Mouse (Mus musculus): Measurements from ENCODE around the gene Gm5767.
A peak's percentile ranks its signal among the peaks of the same experiment; 100 is the strongest.

Gm5767 gene

GRCm38 (mm10) chr16:8670041-8671035, 10.2 kb upstream of the Gm5767 start:
- DNase-seq, result no peak

DNA sequence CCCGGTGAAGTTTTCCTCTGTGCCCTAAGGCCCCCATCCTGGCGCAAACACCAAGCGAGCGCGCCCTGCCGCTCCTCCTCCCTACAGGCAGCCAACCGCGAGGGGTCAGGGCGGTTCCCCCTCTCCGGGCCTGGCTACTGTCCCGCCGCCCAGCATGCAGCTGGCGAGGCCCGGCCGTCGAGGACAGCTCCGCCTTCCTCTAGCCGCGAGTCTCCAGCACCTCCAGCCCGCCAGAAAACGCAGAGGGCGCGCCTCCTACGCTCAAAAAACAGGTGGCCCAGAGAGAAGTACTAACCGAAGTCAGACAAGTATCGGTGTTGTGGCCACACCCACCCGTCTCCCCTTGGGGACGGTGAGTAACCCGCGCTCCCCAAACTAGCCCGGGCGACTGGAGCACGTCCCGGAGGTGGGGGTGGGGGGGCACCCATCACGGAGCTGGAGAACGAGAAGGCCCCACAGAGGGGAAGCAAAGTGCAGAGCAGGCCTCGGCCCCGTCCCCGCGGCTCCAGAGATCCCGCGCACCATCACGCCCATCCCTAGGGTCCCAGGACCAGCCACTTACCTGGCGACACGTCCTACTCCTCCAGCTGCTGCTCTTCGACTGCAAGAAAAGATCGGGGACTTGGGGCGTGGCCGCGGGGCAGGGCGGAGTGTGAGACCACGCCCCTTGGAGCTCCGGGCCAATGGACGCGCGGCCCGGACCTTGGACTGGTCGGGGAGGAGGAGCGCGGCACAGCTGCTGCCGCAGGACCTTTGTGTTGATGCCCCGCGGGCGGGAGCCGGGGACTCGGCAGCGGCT, 8.8 kb upstream of the Gm5767 start, which contains the start of gene Carhsp1:
Carhsp1 (minus strand) TSS at position 605 of the 799 bp plus-strand sequence.
- peak; percentile 97 to 98 for DNase-seq

- DNase-seq, result no peak
Observed at GRCm38 (mm10) chr16:8672350-8672687, 8.3 kb upstream of the Gm5767 start.

GRCm38 (mm10) chr16:8672811-8673210, 7.8 kb upstream of the Gm5767 start:
- DNase-seq, result peak in 1 of 2 experiments; percentile 50

DNA sequence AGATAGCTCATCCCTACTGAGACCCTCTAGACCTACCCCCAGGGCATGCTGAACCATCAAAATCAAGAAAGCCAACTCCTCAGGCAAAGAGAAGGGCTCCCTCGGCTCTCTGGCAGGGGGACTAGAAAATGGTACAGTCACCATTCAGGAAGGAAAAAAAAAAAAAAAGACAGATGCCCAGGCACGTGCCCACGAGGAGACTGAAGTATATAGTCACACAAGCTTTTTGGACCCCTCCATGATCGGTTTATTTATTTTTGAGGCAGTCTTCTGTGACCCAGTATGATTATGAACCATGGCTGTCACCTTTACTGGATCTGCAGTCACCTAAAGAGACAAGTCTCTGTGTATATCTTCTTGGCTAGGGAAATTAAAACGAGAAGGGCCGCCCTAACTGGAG, 7.2 kb upstream of the Gm5767 start:
- DNase-seq, result no peak

DNA sequence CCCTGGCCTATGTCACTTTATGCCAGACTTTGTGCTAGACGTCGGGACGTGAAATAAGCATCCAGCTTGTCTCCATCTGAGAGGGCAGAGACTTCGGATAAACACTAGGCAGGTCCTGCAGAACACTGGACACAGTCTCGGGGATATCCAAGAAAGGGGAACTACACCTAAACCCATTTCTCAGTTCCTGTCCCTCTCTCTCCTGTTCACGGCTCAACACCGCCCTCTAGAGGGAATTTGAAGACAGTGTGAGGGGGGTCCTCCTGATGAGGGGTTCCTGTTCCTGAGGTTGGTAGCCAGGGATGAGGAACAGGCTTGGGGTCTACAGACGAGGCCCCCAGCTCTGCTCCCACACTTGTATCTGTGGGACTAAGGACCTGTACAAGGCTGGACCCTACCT, 6.4 kb upstream of the Gm5767 start:
- peak; percentile 47 to 54 for DNase-seq

DNA sequence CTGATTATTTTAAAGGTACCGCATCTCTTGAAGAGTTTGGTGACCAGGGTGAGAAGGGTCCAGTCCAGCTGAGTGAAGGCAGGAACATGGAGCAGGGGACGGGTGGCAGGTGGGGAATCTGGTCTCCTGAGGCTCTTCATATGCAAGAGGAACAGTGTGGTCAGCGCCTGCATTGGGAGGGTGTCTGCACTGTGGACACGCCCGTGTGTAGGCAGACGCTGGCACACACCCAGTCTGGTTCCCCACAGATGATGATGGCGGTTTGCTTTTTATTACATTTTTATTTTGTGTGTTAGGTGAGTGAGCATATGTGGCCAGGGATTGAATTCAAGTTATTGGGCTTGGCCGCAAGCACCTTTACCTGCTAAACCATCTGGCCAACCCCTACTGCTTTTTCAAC, 5.0 kb upstream of the Gm5767 start:
- no peak for DNase-seq

DNA sequence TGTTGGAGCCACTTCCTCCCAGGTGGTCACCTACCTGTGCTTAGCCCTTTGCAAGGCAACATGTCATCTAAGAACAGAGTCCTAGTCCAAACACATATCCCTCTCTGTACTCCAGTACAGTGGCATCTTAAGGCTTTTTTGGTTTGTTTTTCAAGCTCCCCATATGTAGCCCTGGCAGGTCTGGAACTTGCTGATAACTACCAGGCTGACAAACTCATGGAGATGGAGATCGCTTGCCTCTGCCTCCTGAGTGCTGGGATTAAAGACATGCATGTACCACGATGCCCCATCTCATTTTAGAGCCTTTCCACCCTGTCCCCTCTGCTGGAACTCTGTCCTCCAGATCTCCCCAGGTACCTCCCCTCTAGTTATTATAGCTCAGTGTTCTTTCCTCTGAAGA, 4.3 kb upstream of the Gm5767 start:
- no peak for DNase-seq

DNA sequence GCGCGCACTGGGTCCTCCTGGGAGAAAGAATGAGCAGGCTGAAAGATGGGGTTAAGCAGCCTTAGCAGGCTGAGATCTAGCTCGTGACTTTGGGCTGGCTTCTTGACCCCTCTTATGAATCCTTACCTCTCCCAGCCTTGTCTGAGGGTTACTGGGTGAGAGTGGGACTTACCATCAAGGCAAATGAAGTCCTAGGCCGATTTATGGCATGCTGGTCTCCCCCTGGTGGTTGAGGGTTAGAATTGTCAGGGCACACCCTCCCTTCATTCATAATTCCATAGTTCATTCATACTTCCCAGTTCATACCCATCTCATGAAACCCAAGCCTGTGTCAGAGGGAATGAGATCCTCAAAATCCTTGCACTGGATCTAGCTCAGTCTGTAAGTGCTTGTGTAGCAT, 3.8 kb upstream of the Gm5767 start:
- peak in 1 of 2 experiments; percentile 33 for DNase-seq

DNA sequence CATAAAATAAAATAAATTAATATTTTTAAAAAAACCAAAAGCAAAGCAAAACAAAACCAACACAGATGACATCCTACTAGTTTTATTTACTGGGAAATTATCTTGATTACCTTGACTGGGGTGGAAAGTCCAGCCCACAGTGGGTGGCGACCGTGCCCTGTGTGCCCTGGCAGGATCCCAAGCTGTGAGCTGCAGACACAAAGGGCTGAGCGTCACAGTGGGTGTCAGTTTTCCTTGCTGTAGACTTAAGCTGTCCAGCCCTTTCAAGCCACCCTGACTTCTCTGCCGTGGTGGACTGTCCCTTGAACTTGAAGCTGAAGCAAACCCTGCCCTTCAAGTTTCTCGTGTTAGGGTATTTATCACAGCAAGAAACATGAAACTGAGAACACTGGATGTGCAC, 2.5 kb upstream of the Gm5767 start:
- DNase-seq, result peak; percentile 63 to 69

DNA sequence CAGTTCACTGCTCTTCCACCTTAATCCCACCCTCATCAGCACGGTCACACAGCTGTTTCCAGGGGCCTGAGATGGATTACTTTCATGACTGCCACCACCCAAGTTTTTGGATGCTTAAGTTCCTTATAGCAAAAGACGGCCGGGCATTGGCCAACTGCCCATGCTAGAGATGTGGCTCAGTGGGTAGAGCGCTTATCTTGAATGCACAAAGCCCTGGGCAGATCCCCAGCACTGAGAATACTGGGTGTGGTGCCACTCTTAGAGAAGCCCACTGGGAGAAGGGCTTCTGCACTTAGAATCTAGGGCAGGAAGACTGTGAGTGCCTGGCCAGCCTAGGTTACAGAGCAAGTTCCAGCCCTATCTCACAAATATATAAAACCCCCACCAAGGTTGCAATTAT, 1.9 kb upstream of the Gm5767 start:
- DNase-seq, result no peak

DNA sequence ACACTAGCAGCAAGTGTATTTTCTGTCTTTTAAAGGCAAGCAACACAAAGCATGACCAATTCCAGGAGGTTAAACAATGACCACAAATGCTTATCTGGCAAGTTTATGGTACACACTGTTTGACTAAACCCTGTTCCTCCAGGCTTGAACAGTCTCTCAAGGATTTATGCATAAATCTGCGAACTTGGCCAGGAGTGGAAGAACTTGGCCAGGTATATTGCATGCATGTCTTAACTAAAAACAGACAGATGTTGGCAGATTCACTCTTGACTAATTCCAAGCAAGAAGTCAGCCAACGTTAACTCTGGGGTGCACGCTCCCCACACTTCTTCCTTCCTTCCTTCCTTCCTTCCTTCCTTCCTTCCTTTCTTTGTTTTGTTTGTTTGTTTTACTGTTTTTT, 790 bp upstream of the Gm5767 start:
- no peak for DNase-seq

- peak; percentile 51 to 61 for DNase-seq
Observed at GRCm38 (mm10) chr16:8685087-8685486, 4.5 kb downstream of the Gm5767 start.

DNA sequence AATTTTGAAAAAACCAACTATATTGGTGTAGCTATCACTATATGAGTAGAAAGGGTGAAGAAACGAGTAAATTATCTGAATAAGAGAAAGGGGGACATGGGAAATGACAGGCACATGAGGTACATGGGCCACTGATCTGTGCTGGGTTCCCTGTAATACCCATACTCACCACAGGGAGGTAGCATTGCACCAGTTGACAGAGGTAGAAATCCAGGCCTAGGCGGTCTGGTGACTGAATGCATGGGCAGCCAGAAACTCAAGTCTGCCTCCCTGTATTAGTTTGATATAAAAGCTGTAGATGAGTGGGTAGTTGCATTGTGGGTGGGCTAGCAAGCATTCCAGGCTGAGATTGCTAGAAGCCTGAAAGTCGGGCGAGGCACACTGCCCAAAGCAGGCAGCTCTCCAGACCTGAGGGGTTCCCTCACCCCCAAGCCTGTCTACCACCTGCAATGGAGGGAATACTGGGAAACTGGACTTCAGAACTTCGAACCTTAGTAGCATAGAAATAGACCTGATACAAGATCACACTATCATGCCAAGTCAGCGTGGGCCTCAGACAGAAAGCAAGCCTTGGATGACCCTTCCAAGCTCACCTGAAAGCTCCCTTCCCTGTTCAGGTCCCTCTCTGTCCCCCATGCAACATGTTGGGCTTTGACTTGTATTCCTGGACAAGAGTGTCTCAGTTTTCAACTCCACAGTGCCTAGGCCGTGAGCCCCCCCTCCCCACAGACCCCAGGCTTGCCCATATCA, 5.7 kb downstream of the Gm5767 start:
- peak; percentile 75 to 86 for DNase-seq

DNA sequence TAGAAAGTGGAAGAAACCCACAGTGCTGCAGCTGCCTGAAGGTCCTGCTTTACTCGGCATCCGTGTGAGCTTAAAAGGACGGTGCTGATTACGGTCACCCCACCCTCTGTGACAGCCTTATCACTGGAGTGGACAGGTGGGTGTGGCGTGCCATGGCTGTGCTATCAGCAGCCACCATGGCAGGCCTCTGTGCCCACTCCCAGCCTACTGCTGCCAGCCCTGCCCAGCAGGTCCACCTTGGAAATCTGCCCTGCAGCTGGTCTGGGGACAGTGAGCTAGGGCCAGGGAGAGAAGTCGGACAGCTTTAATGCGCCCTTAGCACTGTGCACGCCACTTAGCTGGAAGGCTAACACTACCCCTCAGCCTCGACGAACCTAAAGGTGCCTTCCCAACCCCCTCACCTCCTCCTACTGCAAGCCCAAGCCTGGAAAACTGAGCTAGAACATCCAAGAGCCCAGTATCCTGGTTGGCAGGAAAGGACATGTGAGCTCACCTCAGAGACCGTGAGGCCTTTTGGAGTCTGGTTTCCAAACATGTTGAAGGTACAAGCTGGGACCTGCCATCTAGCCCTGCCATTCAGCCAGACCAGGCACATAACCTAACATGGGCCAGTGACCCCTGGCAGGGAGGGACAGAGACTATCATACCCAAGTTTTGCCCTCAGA, 6.4 kb downstream of the Gm5767 start:
- no peak for DNase-seq

DNA sequence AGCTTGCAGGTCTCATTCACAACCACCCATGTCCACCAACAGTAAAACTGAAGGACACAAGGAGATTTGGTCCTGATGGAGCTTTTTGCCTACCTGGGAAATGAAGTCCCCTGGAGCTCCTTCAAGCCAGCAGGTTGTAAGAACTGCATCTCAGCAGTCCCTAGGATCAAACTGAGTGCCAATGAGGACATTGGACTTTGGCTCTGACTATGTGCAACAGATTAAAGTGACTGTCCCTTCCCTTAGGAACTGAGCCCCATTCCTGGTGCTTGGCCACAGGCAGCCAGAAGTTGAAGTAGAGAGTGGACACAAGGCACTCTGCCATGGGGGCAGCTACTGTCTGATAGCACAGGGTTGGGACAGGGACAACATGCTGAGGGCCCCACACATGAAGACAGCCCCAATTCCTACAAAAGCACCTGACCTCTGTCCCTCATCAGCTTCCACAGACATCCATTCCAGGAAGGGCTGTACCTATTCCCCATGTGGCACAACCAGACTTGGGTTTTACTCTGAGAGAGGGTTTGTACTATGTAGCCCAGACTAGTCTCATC, 7.1 kb downstream of the Gm5767 start:
- no peak for DNase-seq

- DNase-seq, result peak; percentile 65 to 78
Observed at GRCm38 (mm10) chr16:8689979-8690656, 9.5 kb downstream of the Gm5767 start.

- no peak for DNase-seq
Observed at GRCm38 (mm10) chr16:8691206-8691605, 10.6 kb downstream of the Gm5767 start.

DNA sequence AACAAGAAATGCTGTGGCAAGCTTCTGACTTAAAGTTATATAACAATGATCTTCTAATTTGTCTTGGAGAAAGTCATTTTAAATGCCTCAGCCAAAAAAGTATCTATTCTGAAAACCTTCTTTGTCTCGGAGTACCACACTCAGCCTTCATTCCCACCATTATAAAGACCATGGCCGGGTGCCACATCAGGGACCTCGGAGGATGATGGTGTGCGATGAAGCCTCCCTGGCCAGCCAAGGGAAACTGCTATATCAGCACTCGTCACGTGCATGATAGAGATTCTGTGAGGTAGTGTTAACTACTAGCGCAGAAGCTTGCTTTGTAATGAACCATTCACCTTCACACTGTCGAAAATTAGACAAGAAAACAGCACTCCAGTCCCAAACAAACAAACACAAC, 19.0 kb downstream of the Gm5767 start:
- DNase-seq, result peak in 1 of 2 experiments; percentile 34

GRCm38 (mm10) chr16:8700586-8700985, 20.0 kb downstream of the Gm5767 start:
- DNase-seq, result peak; percentile 87 to 90

DNA sequence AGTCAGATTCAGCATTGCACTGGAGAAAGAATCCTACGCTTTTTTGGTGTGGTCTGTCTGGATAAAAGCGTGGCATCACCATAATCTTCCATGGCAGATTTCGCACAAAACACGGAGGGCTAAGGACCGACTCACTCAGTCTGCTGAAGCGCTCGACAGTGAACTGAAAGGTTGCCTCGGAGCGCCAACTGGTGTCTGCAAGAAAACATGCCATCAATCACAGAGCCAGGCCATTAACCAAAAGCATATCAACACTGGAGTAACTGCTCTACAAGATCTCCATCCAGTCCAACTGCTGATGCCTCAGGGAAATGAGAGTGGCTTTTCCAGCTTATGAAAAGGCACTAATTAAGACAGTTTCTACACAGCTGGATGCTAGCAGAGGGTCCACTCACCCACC, 31.4 kb downstream of the Gm5767 start:
- DNase-seq, result no peak
